7 mouse cellular contexts compared by ENCODE assay signal in genomic region chr14:93890519-93891370, GRCm38 (mm10). TPM values are rescaled to one million over a fixed set of nuclear protein-coding genes. Genes with fewer than 3 reads are reported as not detected.
DNase-seq lines count a peak whose midpoint lies in the region; ATAC-seq and TF ChIP-seq lines count a peak whose summit lies in the region.

TSS of gene Pcdh9 (minus strand) at chr14:93890679.

- H3K27me3 ChIP-seq in forebrain, embryonic 10.5 days (ENCODE audit: poor library complexity, severe bottlenecking): peaks cover 13% of the 10 kb centered on the region; the same call in 1 of the 2 replicates
- H3K27me3 ChIP-seq in heart, embryonic 13.5 days (replicated peaks): peaks cover 9% of the 10 kb centered on the region; the same call in 1 of the 2 replicates
- H3K27me3 ChIP-seq in kidney, postnatal 0 days (ENCODE audit: insufficient read depth, low read length): no peaks in the 10 kb centered on the region
- no peaks in the 10 kb centered on the region for H3K27me3 ChIP-seq in neural tube, embryonic 11.5 days (ENCODE audit: control insufficient read depth, insufficient read depth, low read length)
- no peaks in the 10 kb centered on the region for H3K27me3 ChIP-seq in thymus, adult 2 months (ENCODE audit: control insufficient read depth, insufficient read depth, low read length)

- peaks cover 40% of the 10 kb centered on the region for H3K4me1 ChIP-seq in forebrain, embryonic 10.5 days
- H3K4me1 ChIP-seq in heart, embryonic 13.5 days: peaks cover 27% of the 10 kb centered on the region
- peaks cover 3% of the 10 kb centered on the region; the same call in 1 of the 2 replicates for H3K4me1 ChIP-seq in kidney, postnatal 0 days (replicated peaks; ENCODE audit: insufficient read depth, low read length)
- 0 out of 2 replicates have a peak, but pooled peaks cover 2% of the 10 kb centered on the region for H3K4me1 ChIP-seq in neural tube, embryonic 11.5 days (ENCODE audit: control insufficient read depth, insufficient read depth, low read length)
- H3K4me1 ChIP-seq in thymus, adult 2 months (replicated peaks; ENCODE audit: control insufficient read depth, insufficient read depth, low read length): no peaks in the 10 kb centered on the region

- WGBS in forebrain, embryonic 10.5 days: under 1% methylated on average over 50 of the region's 50 CpGs
- under 1% methylated on average over 50 of the region's 50 CpGs for WGBS in heart, embryonic 13.5 days
- under 1% methylated on average over 46 of the region's 50 CpGs for WGBS in kidney, postnatal 0 days
- under 1% methylated on average over 50 of the region's 50 CpGs for WGBS in neural tube, embryonic 11.5 days
- 2% methylated on average over 50 of the region's 50 CpGs for WGBS in thymus, adult 2 months

- DNase-seq in c-Kit-positive CD71-negative TER-119-negative erythroid progenitor cells, embryonic 14.5 days (ENCODE audit: low read depth): peak; percentile 19
- DNase-seq in forebrain, embryonic 10.5 days (ENCODE audit: extremely low spot score, low spot score): peak; percentile 95
- peak; percentile 94 for DNase-seq in kidney, postnatal 0 days (ENCODE audit: low spot score)
- peak; percentile 71 for DNase-seq in liver
- peak; percentile 94 for DNase-seq in neural tube, embryonic 11.5 days (ENCODE audit: low spot score)
- peak; percentile 4 for DNase-seq in thymus, adult 2 months

- H3K9ac ChIP-seq in heart, embryonic 13.5 days: peak within 1 kb of the TSS; percentile 80
- peak within 1 kb of the TSS; percentile 40 for H3K9ac ChIP-seq in kidney, postnatal 0 days (ENCODE audit: low read depth, low read length)
- peak within 1 kb of the TSS; percentile 58 for H3K9ac ChIP-seq in neural tube, embryonic 11.5 days (ENCODE audit: low read length)

- peak; percentile 50 for TF ChIP-seq CTCF in kidney, postnatal 0 days (IDR thresholded peaks at IDR 0.05; ENCODE audit: low read depth)
- TF ChIP-seq CTCF in thymus, adult 2 months (IDR thresholded peaks at IDR 0.05; ENCODE audit: borderline replicate concordance, control insufficient read depth, extremely low read depth, insufficient read depth, low read length, poor library complexity): no peak

- peak within 1 kb of the TSS; percentile 87 for H3K27ac ChIP-seq in forebrain, embryonic 10.5 days
- peak within 1 kb of the TSS; percentile 70 for H3K27ac ChIP-seq in heart, embryonic 13.5 days (replicated peaks)
- no peak within 1 kb of the TSS for H3K27ac ChIP-seq in kidney, postnatal 0 days
- H3K27ac ChIP-seq in neural tube, embryonic 11.5 days (ENCODE audit: low read depth, low read length): peak within 1 kb of the TSS; percentile 42; the same call in 1 of the 2 replicates
- H3K27ac ChIP-seq in thymus, adult 2 months (ENCODE audit: control insufficient read depth, insufficient read depth, low read length): no peak within 1 kb of the TSS

- H3K36me3 ChIP-seq in forebrain, embryonic 10.5 days (replicated peaks): peaks cover 16% of the 10 kb centered on the region
- no peaks in the 10 kb centered on the region for H3K36me3 ChIP-seq in heart, embryonic 13.5 days
- H3K36me3 ChIP-seq in kidney, postnatal 0 days (ENCODE audit: insufficient read depth, low read length): no peaks in the 10 kb centered on the region
- H3K36me3 ChIP-seq in neural tube, embryonic 11.5 days (ENCODE audit: control insufficient read depth, insufficient read depth, low read length): no peaks in the 10 kb centered on the region
- no peaks in the 10 kb centered on the region for H3K36me3 ChIP-seq in thymus, adult 2 months (ENCODE audit: control insufficient read depth, insufficient read depth, low read length)

- no peak for TF ChIP-seq POLR2A in thymus, adult 2 months (IDR thresholded peaks at IDR 0.05; ENCODE audit: control insufficient read depth, extremely low read depth, insufficient read depth, low read length, poor library complexity)

- no peaks in the 10 kb centered on the region for H3K9me3 ChIP-seq in forebrain, embryonic 10.5 days
- no peaks in the 10 kb centered on the region for H3K9me3 ChIP-seq in heart, embryonic 13.5 days
- H3K9me3 ChIP-seq in kidney, postnatal 0 days (replicated peaks; ENCODE audit: low read length): no peaks in the 10 kb centered on the region
- H3K9me3 ChIP-seq in neural tube, embryonic 11.5 days (ENCODE audit: control insufficient read depth, low read length): no peaks in the 10 kb centered on the region

- peak within 1 kb of the TSS; percentile 84 for H3K4me2 ChIP-seq in heart, embryonic 13.5 days
- peak within 1 kb of the TSS; percentile 85 for H3K4me2 ChIP-seq in kidney, postnatal 0 days (ENCODE audit: low read length)
- H3K4me2 ChIP-seq in neural tube, embryonic 11.5 days (ENCODE audit: low read depth): peak within 1 kb of the TSS; percentile 76

- H3K4me3 ChIP-seq in forebrain, embryonic 10.5 days: peak within 1 kb of the TSS; percentile 64
- peak within 1 kb of the TSS; percentile 67 for H3K4me3 ChIP-seq in heart, embryonic 13.5 days
- H3K4me3 ChIP-seq in kidney, postnatal 0 days (replicated peaks; ENCODE audit: low read depth, low read length): peak within 1 kb of the TSS; percentile 46
- peak within 1 kb of the TSS; percentile 45 for H3K4me3 ChIP-seq in neural tube, embryonic 11.5 days (ENCODE audit: low read depth, low read length)
- H3K4me3 ChIP-seq in thymus, adult 2 months (ENCODE audit: control insufficient read depth, insufficient read depth, low read length): no peak within 1 kb of the TSS

- ATAC-seq in heart, embryonic 13.5 days (ENCODE audit: extremely low read depth, insufficient number of reproducible peaks, low FRiP score, low TSS enrichment): peak; percentile 90
- ATAC-seq in kidney, postnatal 0 days (replicated peaks; ENCODE audit: low FRiP score, low read depth): peak; percentile 93
- ATAC-seq in neural tube, embryonic 11.5 days (ENCODE audit: insufficient read depth, low FRiP score, low TSS enrichment): peak; percentile 99

RNA-seq across cellular contexts. Expression of gene Pcdh9, which starts in this region (rescaled TPM):
- 30.4 and 30.5 TPM in 2 replicates for polyA plus RNA-seq in forebrain, embryonic 10.5 days (2016; fragmentation: Nextera tagmentation; extraction: Ambion mirVana)
- polyA plus RNA-seq in heart, embryonic 13.5 days (2015; fragmentation: Nextera tagmentation; extraction: Ambion mirVana): 8.3 and 9.1 TPM in 2 replicates
- 8.1 and 8.8 TPM in 2 replicates for polyA plus RNA-seq in kidney, postnatal 0 days (2015; fragmentation: Nextera tagmentation; extraction: Ambion mirVana)
- polyA plus RNA-seq in neural tube, embryonic 11.5 days (2014; fragmentation: Nextera tagmentation; extraction: Ambion mirVana): 39.8 and 48.6 TPM in 2 replicates
- 0.18 TPM in 1 of 2 replicates, not detected in the other for polyA plus RNA-seq in thymus, adult 2 months (2012; rRNA removed)

Comparison
In these comparisons a context has a peak if more than half of its experiments do, and no peak if none do; other contexts are left out.
1. Peak in DNase-seq in thymus, adult 2 months; RNA of the gene not detected or under 1 TPM.
2. DNase-seq: peak in every context shown above with its lines; median percentile 95 in forebrain, embryonic 10.5 days; 94 in kidney, postnatal 0 days; 94 in neural tube, embryonic 11.5 days; 71 in liver; 19 in c-Kit-positive CD71-negative TER-119-negative erythroid progenitor cells, embryonic 14.5 days; 4 in thymus, adult 2 months.
3. H3K27ac ChIP-seq: peak in forebrain, embryonic 10.5 days (single experiment), heart, embryonic 13.5 days (single experiment) and neural tube, embryonic 11.5 days (single experiment); none in kidney, postnatal 0 days (single experiment) and thymus, adult 2 months (single experiment).
4. Peak in every context shown above with its lines, with median percentiles within 50 percentile points of each other: ATAC-seq, H3K4me2 ChIP-seq and H3K9ac ChIP-seq.